Mouse (Mus musculus) forebrain, embryonic 15.5 days (tissue): ENCODE measurements around the gene Acer1. TPM values are rescaled to one million over a fixed set of nuclear protein-coding genes. Genes with fewer than 3 reads are reported as not detected.

ENCODE experiments used
- ATAC-seq: fragments of 200-750 bp; cut with Nextera tagmentation; replicated peaks from 2 replicates; pipeline ENCODE4 v1.8.0; 2017; ENCODE audit warnings: mild to moderate bottlenecking, moderate TSS enrichment, moderate library complexity
- H3K27ac ChIP-seq: fragments of 300-500 bp; sonication (generic); replicated peaks from 2 replicates; pipeline ENCODE4 v1.5.1; 2015; ENCODE audit warnings: mild to moderate bottlenecking, inconsistent platforms
- H3K27me3 ChIP-seq: fragments of 300-500 bp; sonication (generic); 2 replicates; pipeline ENCODE4 v1.6.1; 2015; ENCODE audit warnings: inconsistent platforms
- H3K36me3 ChIP-seq: fragments of 300-500 bp; sonication (generic); 2 replicates; pipeline ENCODE4 v1.6.1; 2015; ENCODE audit warnings: mild to moderate bottlenecking, inconsistent platforms
- H3K4me1 ChIP-seq: fragments of 300-500 bp; sonication (generic); 2 replicates; pipeline ENCODE4 v1.6.1; 2015; ENCODE audit warnings: inconsistent platforms
- H3K4me2 ChIP-seq: fragments of 300-500 bp; sonication (generic); replicated peaks from 2 replicates; pipeline ENCODE4 v1.6.1; 2015; ENCODE audit warnings: mild to moderate bottlenecking, inconsistent platforms
- H3K4me3 ChIP-seq: fragments of 300-500 bp; sonication (generic); 2 replicates; pipeline ENCODE4 v1.5.1; 2015; ENCODE audit warnings: mild to moderate bottlenecking, inconsistent platforms
- H3K9ac ChIP-seq: fragments of 300-500 bp; sonication (generic); replicated peaks from 2 replicates; pipeline ENCODE4 v1.6.1; 2015; ENCODE audit warnings: mild to moderate bottlenecking, inconsistent platforms
- H3K9me3 ChIP-seq: fragments of 300-500 bp; sonication (generic); 2 replicates; pipeline ENCODE4 v1.6.1; 2016; ENCODE audit warnings: inconsistent platforms
- WGBS: fragments of 180-500 bp; shearing (Covaris S2); methylation state at CpG from one replicate; pipeline ENCODE4 v1.1.7; 2015; ENCODE audit warnings: mixed read lengths; 5-methylcytosine and 5-hydroxymethylcytosine counted together
- polyA plus RNA-seq: library from polyadenylated mRNA; unstranded; fragments of >200 nt; fragmentation: Nextera tagmentation; extraction: Ambion mirVana; gene quantifications from 2 replicates; pipeline ENCODE4 v1.2.1, GENCODE M21; 2015

Gene Acer1
- polyA plus RNA-seq, 1 experiment from 2014 or later, result not detected

- no peak for ATAC-seq
- 78% methylated on average over 8 of the region's 8 CpGs for WGBS
- H3K36me3 ChIP-seq, result peaks cover 42% of the 10 kb centered on the region
These were observed 19.3 kb upstream of the Acer1 start for GRCm38 (mm10) chr17:57001228-57001627.

GRCm38 (mm10) chr17:56999968-57000609, 18.2 kb upstream of the Acer1 start, which contains the start of gene Pspn:
Pspn (minus strand) TSS chr17:57000018.
- Histone ChIP-seq H3K36me3 (peaks cover 42% of the 10 kb centered on the region), H3K9ac (no peak within 1 kb of the TSS), H3K9me3 (no peaks in the 10 kb centered on the region), H3K27me3 (no peaks in the 10 kb centered on the region), H3K4me3 (no peak within 1 kb of the TSS), H3K27ac (no peak within 1 kb of the TSS), H3K4me1 (peaks cover 17% of the 10 kb centered on the region), H3K4me2 (no peak within 1 kb of the TSS)
- 91% methylated on average over 9 of the region's 9 CpGs for WGBS
- no peak for ATAC-seq

More at GRCm38 (mm10) chr17:57001228-57001627, 19.3 kb upstream of the Acer1 start:
- H3K4me3 ChIP-seq, result no peak overlapping the region
- no peak overlapping the region for H3K4me2 ChIP-seq
- peaks cover 17% of the 10 kb centered on the region for H3K4me1 ChIP-seq
- H3K9ac ChIP-seq, result no peak overlapping the region
- H3K9me3 ChIP-seq, result no peaks in the 10 kb centered on the region
- no peaks in the 10 kb centered on the region for H3K27me3 ChIP-seq
- H3K27ac ChIP-seq, result no peak overlapping the region

DNA sequence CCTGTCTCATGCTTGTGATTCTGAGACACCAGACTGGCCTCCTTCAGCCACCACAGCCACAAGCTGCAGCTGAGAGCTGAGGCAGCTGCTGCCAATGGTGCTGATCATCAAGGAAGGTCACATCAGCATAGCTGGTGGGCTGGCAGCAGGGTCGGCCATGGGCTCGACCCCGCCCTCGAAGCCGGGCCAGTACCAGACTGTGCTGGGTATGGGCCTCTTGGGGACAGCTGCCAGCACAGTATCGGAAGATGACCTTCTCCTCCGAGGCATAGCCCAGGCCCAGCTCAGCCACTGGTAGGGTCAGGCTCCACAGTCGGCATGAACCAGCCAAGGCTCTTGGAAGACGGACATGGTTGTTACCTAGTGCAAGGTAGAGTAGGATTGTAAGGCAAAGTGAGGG, 17.5 kb upstream of the Acer1 start:
- Histone ChIP-seq H3K36me3 (peaks cover 44% of the 10 kb centered on the region), H3K27me3 (no peaks in the 10 kb centered on the region), H3K4me1 (peaks cover 17% of the 10 kb centered on the region), H3K9ac (no peak overlapping the region), H3K4me3 (no peak overlapping the region), H3K4me2 (no peak overlapping the region), H3K27ac (no peak overlapping the region), H3K9me3 (no peaks in the 10 kb centered on the region)
- 97% methylated on average over 9 of the region's 9 CpGs for WGBS
- no peak for ATAC-seq

DNA sequence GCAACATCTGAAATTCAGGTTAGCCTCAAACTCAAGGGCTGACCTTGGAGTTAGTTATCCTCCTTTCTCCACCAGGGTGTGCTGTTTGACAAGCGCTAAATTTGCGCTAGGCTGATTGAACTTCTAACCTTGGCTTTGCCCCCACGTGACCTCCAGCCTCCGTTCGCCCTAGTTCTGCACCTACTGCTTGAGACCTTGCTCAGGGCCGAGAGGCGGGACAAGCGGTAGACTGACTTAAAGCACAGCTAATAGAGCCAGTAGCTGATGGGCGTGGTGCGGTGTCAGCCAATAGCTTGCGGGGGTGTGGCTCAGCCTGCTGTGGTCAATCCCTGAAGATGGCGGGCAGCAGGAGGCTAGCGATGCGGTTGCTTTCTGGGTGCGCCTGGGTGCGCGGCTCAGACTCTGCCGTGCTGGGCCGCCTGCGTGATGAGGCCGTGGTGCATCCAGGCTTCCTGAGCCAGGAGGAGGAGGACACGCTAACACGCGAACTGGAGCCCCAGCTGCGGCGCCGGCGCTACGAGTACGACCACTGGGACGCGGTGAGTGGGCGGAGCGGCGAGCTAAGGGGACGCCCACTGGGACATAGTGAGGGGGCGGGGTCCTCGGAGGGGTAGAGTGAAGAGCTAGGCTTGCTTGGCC, 15.2 kb upstream of the Acer1 start, which contains the start of gene Alkbh7:
TSS of gene Alkbh7 (plus strand) at position 311 of the 639 bp plus-strand sequence.
- H3K27ac ChIP-seq, result peak within 1 kb of the TSS; percentile 78
- H3K9me3 ChIP-seq, result no peaks in the 10 kb centered on the region
- H3K27me3 ChIP-seq, result no peaks in the 10 kb centered on the region
- H3K4me3 ChIP-seq, result peak within 1 kb of the TSS; percentile 80
- H3K36me3 ChIP-seq, result peaks cover 42% of the 10 kb centered on the region
- under 1% methylated on average over 38 of the region's 38 CpGs for WGBS
- ATAC-seq, result peak; percentile 98
- peak within 1 kb of the TSS; percentile 57 for H3K4me2 ChIP-seq
- peak within 1 kb of the TSS; percentile 65 for H3K9ac ChIP-seq
- H3K4me1 ChIP-seq, result peaks cover 20% of the 10 kb centered on the region

DNA sequence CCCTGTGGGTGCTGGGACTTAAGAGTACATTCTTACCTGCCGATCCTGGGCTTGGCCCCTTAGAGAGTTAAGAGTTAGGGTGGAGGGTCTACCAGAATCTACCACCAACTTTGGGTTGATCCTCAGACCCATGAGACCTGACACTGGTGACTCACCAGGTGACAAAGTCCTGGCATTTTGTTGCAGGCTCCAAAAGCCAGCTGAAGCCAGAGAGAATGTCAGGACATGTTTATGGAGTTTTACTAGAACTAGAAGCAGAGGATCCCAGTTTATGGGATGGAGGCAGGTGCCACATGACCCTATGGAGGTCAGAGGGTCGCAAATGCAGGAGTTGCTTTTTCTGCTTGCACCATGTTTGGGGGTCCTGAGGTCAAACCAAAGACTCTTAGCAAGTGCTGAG, 14.6 kb upstream of the Acer1 start:
- Histone ChIP-seq H3K9ac (no peak overlapping the region), H3K27me3 (no peaks in the 10 kb centered on the region), H3K36me3 (peaks cover 42% of the 10 kb centered on the region), H3K4me3 (peak overlapping the region; percentile 80; the same call in 1 of the 2 replicates), H3K27ac (no peak overlapping the region), H3K9me3 (no peaks in the 10 kb centered on the region), H3K4me2 (peak overlapping the region; percentile 57), H3K4me1 (peaks cover 23% of the 10 kb centered on the region)
- 80% methylated on average over 2 of the region's 2 CpGs for WGBS
- ATAC-seq, result no peak; the same call in 1 of the 2 replicates

DNA sequence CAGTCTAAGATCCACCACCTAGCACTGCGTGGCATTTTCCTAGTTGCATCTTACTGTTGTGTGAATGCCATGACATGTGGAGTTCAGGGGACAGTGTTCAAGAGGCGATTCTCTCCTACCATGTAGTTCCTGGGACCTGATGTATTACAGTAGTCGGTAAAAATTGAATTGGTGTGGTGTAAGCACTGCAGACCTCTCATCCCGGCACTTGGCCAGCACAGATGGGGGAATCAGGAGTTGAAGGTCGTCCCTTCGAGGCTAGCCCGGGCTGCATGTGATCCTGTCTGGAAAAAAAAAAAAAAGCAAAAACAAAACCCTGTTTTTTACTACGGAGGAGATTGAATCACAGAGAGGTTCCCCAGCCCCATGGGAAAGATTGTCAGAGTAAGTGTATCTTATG, 13.1 kb upstream of the Acer1 start:
- no peaks in the 10 kb centered on the region for H3K9me3 ChIP-seq
- no peaks in the 10 kb centered on the region for H3K27me3 ChIP-seq
- no peak overlapping the region for H3K4me3 ChIP-seq
- 92% methylated on average over 8 of the region's 8 CpGs for WGBS
- H3K4me2 ChIP-seq, result no peak overlapping the region
- no peak overlapping the region for H3K27ac ChIP-seq
- H3K4me1 ChIP-seq, result peaks cover 30% of the 10 kb centered on the region
- H3K9ac ChIP-seq, result no peak overlapping the region
- peaks cover 42% of the 10 kb centered on the region for H3K36me3 ChIP-seq
- ATAC-seq, result no peak

DNA sequence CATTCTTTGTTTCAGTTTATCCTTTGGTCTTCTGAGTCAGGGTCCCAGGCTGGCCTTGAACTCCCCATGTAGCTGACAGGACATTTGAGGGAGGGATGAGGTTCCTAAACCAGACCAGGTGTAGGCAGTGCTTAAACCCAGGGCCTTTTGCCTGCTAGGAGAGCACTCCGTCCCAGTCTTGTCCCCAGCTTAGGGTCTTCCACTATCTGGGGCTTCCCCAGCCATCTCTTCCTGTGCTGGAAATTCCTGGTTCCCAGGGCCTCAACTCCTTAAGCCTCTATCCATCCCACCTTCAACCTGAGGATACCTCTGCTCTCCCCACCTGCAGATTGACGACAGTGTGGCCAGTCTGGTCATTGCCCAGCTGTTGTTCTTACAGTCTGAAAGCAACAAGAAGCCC, 9.0 kb upstream of the Acer1 start:
- Histone ChIP-seq H3K9ac (peak overlapping the region; percentile 80), H3K27me3 (no peaks in the 10 kb centered on the region), H3K4me1 (peaks cover 16% of the 10 kb centered on the region), H3K4me3 (peak overlapping the region; percentile 93), H3K9me3 (no peaks in the 10 kb centered on the region), H3K27ac (no peak overlapping the region), H3K36me3 (peaks cover 32% of the 10 kb centered on the region), H3K4me2 (peak overlapping the region; percentile 79)
- 62% methylated on average over 2 of the region's 2 CpGs for WGBS
- ATAC-seq, result no peak

DNA sequence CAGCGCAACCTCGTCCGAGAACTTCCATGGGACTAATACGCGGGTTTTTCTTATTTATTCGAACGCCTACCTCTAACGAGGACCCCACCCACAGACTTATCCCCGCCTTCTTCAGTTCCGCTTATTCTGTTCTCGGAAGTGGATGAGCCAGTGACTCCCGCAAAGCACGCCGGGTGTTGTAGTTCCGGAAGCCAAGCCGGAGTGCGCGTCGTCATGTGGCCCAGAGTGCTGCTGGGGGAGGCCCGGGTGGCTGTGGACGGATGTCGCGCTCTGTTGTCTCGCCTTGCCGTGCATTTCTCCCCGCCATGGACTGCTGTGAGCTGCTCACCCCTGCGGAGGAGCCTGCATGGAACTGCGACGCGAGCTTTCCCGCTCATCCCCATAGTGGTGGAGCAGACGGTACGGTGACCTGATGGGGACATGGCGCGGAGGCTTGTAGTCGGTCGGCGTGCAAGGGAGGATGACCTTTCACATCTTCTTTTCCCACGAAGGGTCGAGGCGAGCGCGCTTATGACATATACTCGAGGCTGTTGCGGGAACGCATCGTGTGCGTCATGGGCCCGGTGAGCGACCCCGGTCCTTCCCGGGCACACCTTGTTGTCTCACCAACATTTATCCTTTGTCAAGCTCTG, 8.3 kb upstream of the Acer1 start, which contains the start of gene Clpp:
TSS of gene Clpp (plus strand) at position 191 of the 632 bp plus-strand sequence.
- H3K9me3 ChIP-seq, result no peaks in the 10 kb centered on the region
- H3K4me2 ChIP-seq, result peak within 1 kb of the TSS; percentile 79
- peaks cover 16% of the 10 kb centered on the region for H3K4me1 ChIP-seq
- peak within 1 kb of the TSS; percentile 93 for H3K4me3 ChIP-seq
- peak within 1 kb of the TSS; percentile 80 for H3K9ac ChIP-seq
- peak within 1 kb of the TSS; percentile 90 for H3K27ac ChIP-seq
- peak; percentile 98 for ATAC-seq
- under 1% methylated on average over 52 of the region's 52 CpGs for WGBS
- H3K27me3 ChIP-seq, result no peaks in the 10 kb centered on the region
- peaks cover 25% of the 10 kb centered on the region for H3K36me3 ChIP-seq

GRCm38 (mm10) chr17:56989467-56990114, 7.7 kb upstream of the Acer1 start:
- Histone ChIP-seq H3K4me3 (peak overlapping the region; percentile 93), H3K27ac (peak overlapping the region; percentile 90), H3K4me1 (peaks cover 16% of the 10 kb centered on the region), H3K36me3 (peaks cover 19% of the 10 kb centered on the region), H3K9ac (peak overlapping the region; percentile 80), H3K27me3 (no peaks in the 10 kb centered on the region), H3K4me2 (peak overlapping the region; percentile 79), H3K9me3 (no peaks in the 10 kb centered on the region)
- WGBS, result 2% methylated on average over 25 of the region's 25 CpGs
- peak; percentile 93 for ATAC-seq

DNA sequence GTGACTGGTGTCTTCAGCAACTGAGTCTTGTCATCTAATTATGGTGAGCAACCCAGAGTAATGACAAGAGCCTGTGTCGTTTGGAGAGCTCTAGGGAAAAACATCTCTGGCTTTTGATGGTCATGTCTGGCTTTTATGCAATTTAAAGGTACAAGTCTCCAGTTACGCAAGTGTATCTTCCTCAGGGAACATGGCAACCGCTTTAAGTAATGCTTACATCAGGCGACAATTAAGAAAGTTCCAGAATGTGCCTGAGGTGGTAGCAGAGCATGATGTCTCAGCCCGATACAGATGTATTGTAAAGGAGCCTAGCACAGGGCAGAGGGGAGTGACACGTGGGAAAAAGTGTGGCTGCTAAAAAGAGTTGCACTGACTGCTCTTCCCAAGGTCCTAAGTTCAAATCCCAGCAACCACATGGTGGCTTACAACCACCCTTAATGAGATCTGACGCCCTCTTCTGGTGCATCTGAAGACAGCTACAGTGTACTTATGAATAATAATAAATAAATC, 7.0 kb upstream of the Acer1 start:
- Histone ChIP-seq H3K36me3 (peaks cover 14% of the 10 kb centered on the region), H3K4me3 (peak overlapping the region; percentile 93), H3K27ac (no peak overlapping the region; the same call in 1 of the 2 replicates), H3K4me1 (peaks cover 16% of the 10 kb centered on the region), H3K9me3 (no peaks in the 10 kb centered on the region), H3K27me3 (no peaks in the 10 kb centered on the region), H3K4me2 (peak overlapping the region; percentile 79), H3K9ac (peak overlapping the region; percentile 80)
- 70% methylated on average over 7 of the region's 7 CpGs for WGBS
- ATAC-seq, result no peak

- H3K27ac ChIP-seq, result no peak overlapping the region
- no peak for ATAC-seq
- peaks cover 8% of the 10 kb centered on the region for H3K36me3 ChIP-seq
- H3K4me1 ChIP-seq, result peaks cover 16% of the 10 kb centered on the region
- no peak overlapping the region for H3K4me3 ChIP-seq
- H3K9ac ChIP-seq, result no peak overlapping the region
- H3K4me2 ChIP-seq, result no peak overlapping the region
- H3K27me3 ChIP-seq, result no peaks in the 10 kb centered on the region
- WGBS, result 93% methylated on average over 7 of the region's 7 CpGs
- no peaks in the 10 kb centered on the region for H3K9me3 ChIP-seq
These were observed 6.5 kb upstream of the Acer1 start for GRCm38 (mm10) chr17:56988441-56988840.
